ENCODE assay signal across 9 mouse cellular contexts in genomic region chr6:147008148-147008547, GRCm38 (mm10). TPM values are rescaled to one million over a fixed set of nuclear protein-coding genes. Genes with fewer than 3 reads are reported as not detected.
DNase-seq lines count a peak whose midpoint lies in the region; ATAC-seq lines count a peak whose summit lies in the region.
"Had no signal": no experiment of that assay in that cellular context is flagged by ENCODE, and none has a peak within 500 bp of the region (broad histone marks: within the 10 kb centered on the region; RNA-seq: fewer than 3 reads in every experiment).

No protein-coding gene starts in this region.

- H3K4me3 ChIP-seq in intestine, embryonic 14.5 days (ENCODE audit: low read depth, low read length), result no peak overlapping the region
- no peak overlapping the region for H3K4me3 ChIP-seq in intestine, embryonic 16.5 days (ENCODE audit: low read length)
- H3K4me3 ChIP-seq in limb, embryonic 10.5 days, result no peak overlapping the region
- H3K4me3 ChIP-seq: stomach, embryonic 15.5 days had no signal

- H3K4me2 ChIP-seq in intestine, embryonic 14.5 days (ENCODE audit: low read length), result no peak overlapping the region
- H3K4me2 ChIP-seq in intestine, embryonic 16.5 days (ENCODE audit: low read depth, low read length), result no peak overlapping the region
- H3K4me2 ChIP-seq: stomach, embryonic 15.5 days had no signal

- no peaks in the 10 kb centered on the region for H3K4me1 ChIP-seq in intestine, embryonic 14.5 days (replicated peaks; ENCODE audit: control insufficient read depth, insufficient read depth, low read length)
- H3K4me1 ChIP-seq in intestine, embryonic 16.5 days (ENCODE audit: control insufficient read depth, insufficient read depth, low read length), result no peaks in the 10 kb centered on the region
- 0 out of 2 replicates have a peak, but pooled peaks cover 5% of the 10 kb centered on the region for H3K4me1 ChIP-seq in limb, embryonic 10.5 days
- H3K4me1 ChIP-seq: stomach, embryonic 15.5 days had no signal

- WGBS in intestine, embryonic 14.5 days, result 72% methylated on average over 3 of the region's 3 CpGs
- WGBS in intestine, embryonic 16.5 days, result 76% methylated on average over 3 of the region's 3 CpGs
- WGBS in limb, embryonic 10.5 days, result 61% methylated on average over 3 of the region's 3 CpGs

- no peaks in the 10 kb centered on the region for H3K9me3 ChIP-seq in intestine, embryonic 14.5 days (ENCODE audit: control insufficient read depth, low read length)
- no peaks in the 10 kb centered on the region for H3K9me3 ChIP-seq in intestine, embryonic 16.5 days (ENCODE audit: control insufficient read depth, low read length)
- H3K9me3 ChIP-seq in limb, embryonic 10.5 days (replicated peaks), result no peaks in the 10 kb centered on the region
- H3K9me3 ChIP-seq: stomach, embryonic 15.5 days had no signal

- no peak overlapping the region for H3K9ac ChIP-seq in intestine, embryonic 14.5 days (ENCODE audit: low read length)
- H3K9ac ChIP-seq in intestine, embryonic 16.5 days (ENCODE audit: low read depth, low read length), result no peak overlapping the region
- H3K9ac ChIP-seq: stomach, embryonic 15.5 days had no signal

- no peak overlapping the region for H3K27ac ChIP-seq in intestine, embryonic 14.5 days (ENCODE audit: low read depth)
- no peak overlapping the region for H3K27ac ChIP-seq in intestine, embryonic 16.5 days (ENCODE audit: low read length)
- H3K27ac ChIP-seq in limb, embryonic 10.5 days, result no peak overlapping the region
- H3K27ac ChIP-seq: stomach, embryonic 15.5 days had no signal

- ATAC-seq in intestine, embryonic 14.5 days (replicated peaks; ENCODE audit: low FRiP score, low TSS enrichment, low read depth), result no peak
- no peak for ATAC-seq in intestine, embryonic 16.5 days
- no peak for ATAC-seq in monocyte, adult 5-6 weeks (replicated peaks; ENCODE audit: insufficient number of reproducible peaks, low FRiP score, low TSS enrichment, poor library complexity, severe bottlenecking)

- H3K36me3 ChIP-seq in intestine, embryonic 14.5 days (ENCODE audit: control insufficient read depth, insufficient read depth, low read length), result peaks cover 54% of the 10 kb centered on the region
- H3K36me3 ChIP-seq in intestine, embryonic 16.5 days (ENCODE audit: control insufficient read depth, insufficient read depth, low read length), result peaks cover 3% of the 10 kb centered on the region; the same call in 1 of the 2 replicates
- peaks cover 17% of the 10 kb centered on the region for H3K36me3 ChIP-seq in limb, embryonic 10.5 days

- no peaks in the 10 kb centered on the region for H3K27me3 ChIP-seq in intestine, embryonic 14.5 days (replicated peaks; ENCODE audit: control insufficient read depth, insufficient read depth, low read length)
- H3K27me3 ChIP-seq in intestine, embryonic 16.5 days (replicated peaks; ENCODE audit: control insufficient read depth, insufficient read depth, low read length), result no peaks in the 10 kb centered on the region
- H3K27me3 ChIP-seq in limb, embryonic 10.5 days (ENCODE audit: low read depth, poor library complexity, severe bottlenecking), result no peaks in the 10 kb centered on the region
- H3K27me3 ChIP-seq: stomach, embryonic 15.5 days had no signal

- DNase-seq in intestine, embryonic 14.5 days (ENCODE audit: low spot score), result peak; percentile 73
- DNase-seq in B cell, adult 2 months, result peak; percentile 71 to 75
- peak; percentile 69 for DNase-seq in NIH3T3 (ENCODE audit: low read depth)
- peak; percentile 86 to 92 for DNase-seq in cerebellum, postnatal 14 days
- peak; percentile 67 for DNase-seq in limb, embryonic 10.5 days (ENCODE audit: low spot score)
- DNase-seq in spleen, postnatal 10 days (ENCODE audit: low spot score in 2 of 2), result peak; percentile 49 to 78

RNA-seq across cellular contexts. Expression of gene Rep15, which starts 24.2 kb away (rescaled TPM):
- 1.8 and 2.5 TPM in 2 replicates for polyA plus RNA-seq in intestine, embryonic 14.5 days (2014; fragmentation: Nextera tagmentation; extraction: Ambion mirVana)
- 9.7 and 11.0 TPM in 2 replicates for polyA plus RNA-seq in intestine, embryonic 16.5 days (2015; fragmentation: Nextera tagmentation; extraction: Ambion mirVana)
- 0.90 and 0.93 TPM in 2 replicates for polyA plus RNA-seq in limb, embryonic 10.5 days (2016; fragmentation: Nextera tagmentation; extraction: Ambion mirVana)
- 0.39 to 1.5 TPM (median 0.48 TPM) in 3 replicates for total RNA-seq in monocyte, adult 5-6 weeks (2017)

RNA-seq across cellular contexts. Expression of gene Mrps35, which starts 34.4 kb away (rescaled TPM):
- 149 TPM in 2 replicates for polyA plus RNA-seq in intestine, embryonic 14.5 days (2014; fragmentation: Nextera tagmentation; extraction: Ambion mirVana)
- 164 and 182 TPM in 2 replicates for polyA plus RNA-seq in intestine, embryonic 16.5 days (2015; fragmentation: Nextera tagmentation; extraction: Ambion mirVana)
- 119 and 134 TPM in 2 replicates for polyA plus RNA-seq in limb, embryonic 10.5 days (2016; fragmentation: Nextera tagmentation; extraction: Ambion mirVana)
- total RNA-seq in monocyte, adult 5-6 weeks (2017), result 52.8 to 89.4 TPM (median 63.5 TPM) in 3 replicates

RNA-seq across cellular contexts. Expression of gene 1700034J05Rik, which starts 53.9 kb away (rescaled TPM):
- 0.24 and 0.34 TPM in 2 replicates for polyA plus RNA-seq in intestine, embryonic 14.5 days (2014; fragmentation: Nextera tagmentation; extraction: Ambion mirVana)
- 0.10 and 0.11 TPM in 2 replicates for polyA plus RNA-seq in intestine, embryonic 16.5 days (2015; fragmentation: Nextera tagmentation; extraction: Ambion mirVana)
- polyA plus RNA-seq in limb, embryonic 10.5 days (2016; fragmentation: Nextera tagmentation; extraction: Ambion mirVana), result 0.14 and 0.23 TPM in 2 replicates
- total RNA-seq in monocyte, adult 5-6 weeks (2017), result 1.2 TPM in 1 of 3 replicates, not detected in the others
